Mouse (Mus musculus): ENCODE results near the gene Teddm2. TPM values are rescaled to one million over a fixed set of nuclear protein-coding genes. Genes with fewer than 3 reads are reported as not detected.

Gene Teddm2
- polyA plus RNA-seq, 1 experiment from 2014 or later: 1.1 TPM

GRCm38 (mm10) chr1:153814278-153814677 lies 85.8 kb downstream of the Teddm2 start:
- Histone ChIP-seq H3K36me3 (no peaks in the 10 kb centered on the region), H3K4me3 (replicated peaks) (no peak overlapping the region), H3K4me2 (replicated peaks) (no peak overlapping the region), H3K4me1 (no peaks in the 10 kb centered on the region), H3K27me3 (no peaks in the 10 kb centered on the region), H3K9ac (no peak overlapping the region), H3K9me3 (replicated peaks) (no peaks in the 10 kb centered on the region), H3K27ac (replicated peaks) (no peak overlapping the region)
- WGBS: 56% methylated on average over 2 of the region's 2 CpGs
- ATAC-seq (ENCODE audit: insufficient number of reproducible peaks, low FRiP score, low TSS enrichment, low read depth): no peak

GRCm38 (mm10) chr1:153807390-153807993 lies 92.5 kb downstream of the Teddm2 start:
- no peaks in the 10 kb centered on the region for H3K9me3 ChIP-seq (replicated peaks)
- no peak overlapping the region for H3K27ac ChIP-seq (replicated peaks)
- H3K4me3 ChIP-seq (replicated peaks): no peak overlapping the region
- no peaks in the 10 kb centered on the region for H3K27me3 ChIP-seq
- H3K4me2 ChIP-seq (replicated peaks): no peak overlapping the region
- H3K9ac ChIP-seq: no peak overlapping the region
- no peak for ATAC-seq (ENCODE audit: insufficient number of reproducible peaks, low FRiP score, low TSS enrichment, low read depth)
- 51% methylated on average over 13 of the region's 13 CpGs for whole genome bisulfite sequencing
- H3K36me3 ChIP-seq: no peaks in the 10 kb centered on the region
- H3K4me1 ChIP-seq: no peaks in the 10 kb centered on the region

GRCm38 (mm10) chr1:153803530-153803929 lies 96.5 kb downstream of the Teddm2 start:
- WGBS: 76% methylated on average over 8 of the region's 8 CpGs
- no peak overlapping the region for H3K27ac ChIP-seq (replicated peaks)
- H3K9ac ChIP-seq: no peak overlapping the region
- no peak for ATAC-seq (ENCODE audit: insufficient number of reproducible peaks, low FRiP score, low TSS enrichment, low read depth)
- H3K27me3 ChIP-seq: no peaks in the 10 kb centered on the region
- no peaks in the 10 kb centered on the region for H3K4me1 ChIP-seq
- no peaks in the 10 kb centered on the region for H3K9me3 ChIP-seq (replicated peaks)
- H3K4me3 ChIP-seq (replicated peaks): no peak overlapping the region
- no peaks in the 10 kb centered on the region for H3K36me3 ChIP-seq
- H3K4me2 ChIP-seq (replicated peaks): no peak overlapping the region

GRCm38 (mm10) chr1:153802691-153803090 lies 97.3 kb downstream of the Teddm2 start:
- Histone ChIP-seq H3K9ac (no peak overlapping the region), H3K4me3 (replicated peaks) (no peak overlapping the region), H3K4me1 (no peaks in the 10 kb centered on the region), H3K9me3 (replicated peaks) (no peaks in the 10 kb centered on the region), H3K4me2 (replicated peaks) (no peak overlapping the region), H3K36me3 (no peaks in the 10 kb centered on the region), H3K27ac (replicated peaks) (no peak overlapping the region), H3K27me3 (no peaks in the 10 kb centered on the region)
- ATAC-seq (ENCODE audit: insufficient number of reproducible peaks, low FRiP score, low TSS enrichment, low read depth): no peak
- 80% methylated on average over 7 of the region's 7 CpGs for WGBS

Small RNA genes within 50 kb of the gene (microRNA-seq; reads per million reads assigned to microRNA genes)
- 11.7 reads per million, percentile 30 among the genes with 10 or more reads in this experiment for gene Mir8114 (ENCODE audit: borderline number of aligned reads)

Other genes starting within 250 kb of the Teddm2 start
- 0.77 and 1.0 TPM in 2 replicates for gene Rgs8, start 247.2 kb downstream of the Teddm2 start, polyA plus RNA-seq (2015; fragmentation: Nextera tagmentation; extraction: Ambion mirVana)
- gene Rgs16, start 159.9 kb downstream of the Teddm2 start, polyA plus RNA-seq (2015; fragmentation: Nextera tagmentation; extraction: Ambion mirVana): 18.5 and 20.6 TPM in 2 replicates
- 14.3 and 14.8 TPM in 2 replicates for gene Rnasel, start 150.8 kb downstream of the Teddm2 start, polyA plus RNA-seq (2015; fragmentation: Nextera tagmentation; extraction: Ambion mirVana)
- 0.14 and 0.37 TPM in 2 replicates for gene Rgsl1, start 56.1 kb downstream of the Teddm2 start, polyA plus RNA-seq (2015; fragmentation: Nextera tagmentation; extraction: Ambion mirVana)
- 0.46 and 0.49 TPM in 2 replicates for gene Teddm1b, start 25.9 kb downstream of the Teddm2 start, polyA plus RNA-seq (2015; fragmentation: Nextera tagmentation; extraction: Ambion mirVana)
- not detected in 2 replicates for gene Teddm1a, start 8.5 kb downstream of the Teddm2 start, polyA plus RNA-seq (2015; fragmentation: Nextera tagmentation; extraction: Ambion mirVana)
- gene Glul, start 284 bp downstream of the Teddm2 start, polyA plus RNA-seq (2015; fragmentation: Nextera tagmentation; extraction: Ambion mirVana): 115 and 119 TPM in 2 replicates

All from embryonic facial prominence, embryonic 15.5 days (tissue).